Mouse (Mus musculus): ENCODE results near the gene Bbox1.

DNA sequence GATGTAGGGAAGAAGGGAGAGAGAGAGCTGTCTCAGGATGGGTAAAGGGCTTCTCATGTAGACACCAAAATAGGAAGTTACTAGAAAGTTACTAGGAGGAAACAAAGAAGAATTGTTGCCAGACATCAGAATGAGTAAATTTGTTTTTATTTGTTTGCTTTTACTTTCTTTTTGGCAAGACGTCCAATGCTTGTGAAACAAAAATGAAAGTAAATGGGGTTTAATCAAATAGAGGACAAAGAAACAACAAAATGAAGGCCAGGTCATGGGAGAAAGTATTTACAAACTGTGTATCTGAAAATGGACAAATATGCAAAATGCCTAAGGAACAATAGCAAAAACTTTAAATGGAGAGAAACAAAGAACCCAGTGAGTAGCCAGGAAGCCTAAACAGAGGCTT is 37.0 kb upstream of the Bbox1 start:
- TF ChIP-seq CTCF (IDR thresholded peaks at IDR 0.05; ENCODE audit: control insufficient read depth, insufficient read depth, insufficient replicate concordance, low read depth, low read length), result no peak
- TF ChIP-seq POLR2A (IDR thresholded peaks at IDR 0.05; ENCODE audit: control insufficient read depth, low read depth, low read length), result no peak

All from testis, adult 2 months (tissue).